Mouse (Mus musculus) CD4-positive, CD25-positive, alpha-beta regulatory T cell, adult 9 weeks (primary cell): ENCODE data around the gene Spon1. TPM values are rescaled to one million over a fixed set of nuclear protein-coding genes. Genes with fewer than 3 reads are reported as not detected.

Source experiments
- polyA plus RNA-seq: library from polyadenylated mRNA; unstranded; fragments of 100-300 nt; shearing (Covaris generic); gene quantifications from one replicate; pipeline ENCODE4 v1.2.1, GENCODE M21; 2017

The Spon1 gene
- polyA plus RNA-seq, result 0.72 TPM

DNA sequence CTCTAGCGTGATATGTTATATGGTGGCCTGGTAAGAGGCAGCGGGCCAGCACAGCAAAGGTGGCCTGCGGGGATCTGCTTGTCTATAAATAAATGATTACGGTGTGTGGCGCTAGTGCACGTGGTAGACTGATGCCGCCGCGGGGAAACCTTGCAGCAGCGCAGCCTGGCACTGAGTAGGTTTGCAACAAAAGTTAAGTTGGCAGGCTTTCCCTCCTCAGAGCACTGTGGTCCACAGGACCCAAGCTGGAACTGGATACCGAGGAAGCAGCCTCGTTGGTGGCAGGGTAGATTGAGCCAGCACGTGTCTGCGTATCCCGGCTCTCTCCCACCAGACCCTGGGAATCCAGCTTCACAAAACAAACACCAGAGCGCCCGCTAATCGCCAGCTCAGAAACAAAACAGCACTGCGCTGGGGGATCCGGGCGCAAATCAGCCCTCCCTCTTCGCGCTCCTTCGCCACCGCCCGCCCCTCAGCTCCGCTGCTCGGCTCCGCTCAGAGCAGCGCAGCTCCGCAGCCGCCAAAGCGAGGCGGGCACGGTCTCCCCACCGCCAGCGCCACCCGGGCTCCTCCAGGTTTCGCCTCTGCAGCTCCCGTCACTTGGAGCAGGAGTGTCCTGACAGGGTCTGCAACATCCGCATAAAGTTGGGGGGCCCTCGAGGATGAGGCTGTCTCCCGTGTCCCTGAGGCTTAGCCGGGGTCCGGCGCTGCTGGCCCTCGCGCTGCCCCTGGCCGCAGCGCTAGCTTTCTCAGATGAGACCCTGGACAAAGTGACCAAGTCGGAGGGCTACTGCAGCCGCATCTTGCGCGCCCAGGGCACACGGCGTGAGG lies at the start of gene Spon1:
Gene Spon1 (plus strand): TSS at position 332 of the 831 bp plus-strand sequence.

